Comparison of ENCODE assay signal across 10 mouse cellular contexts in genomic region chr7:73855489-73855888, GRCm38 (mm10).
DNase-seq lines count a peak whose midpoint lies in the region; ATAC-seq and TF ChIP-seq lines count a peak whose summit lies in the region.
"Had no signal": no experiment of that assay in that cellular context is flagged by ENCODE, and none has a peak within 500 bp of the region (broad histone marks: within the 10 kb centered on the region; RNA-seq: fewer than 3 reads in every experiment).

No protein-coding gene starts in this region.

- ATAC-seq in heart, embryonic 11.5 days (replicated peaks; ENCODE audit: insufficient number of reproducible peaks, low FRiP score, low TSS enrichment): no peak
- no peak for ATAC-seq in embryonic facial prominence, embryonic 14.5 days (ENCODE audit: low read depth)
- no peak for ATAC-seq in monocyte, adult 5-6 weeks (replicated peaks; ENCODE audit: insufficient number of reproducible peaks, low FRiP score, low TSS enrichment, poor library complexity, severe bottlenecking)

- no peaks in the 10 kb centered on the region for H3K36me3 ChIP-seq in heart, embryonic 11.5 days (ENCODE audit: control insufficient read depth, insufficient read depth, low read length)
- H3K36me3 ChIP-seq in C2C12 (ENCODE audit: control insufficient read depth, insufficient read depth): no peaks in the 10 kb centered on the region
- H3K36me3 ChIP-seq in embryonic facial prominence, embryonic 14.5 days (ENCODE audit: control insufficient read depth, insufficient read depth, low read length): no peaks in the 10 kb centered on the region
- H3K36me3 ChIP-seq: embryonic facial prominence, embryonic 13.5 days; liver, embryonic 13.5 days had no signal

- no peak overlapping the region for H3ac ChIP-seq in C2C12 (ENCODE audit: control insufficient read depth, insufficient read length, low read depth)

- H3K27me3 ChIP-seq in heart, embryonic 11.5 days (ENCODE audit: control insufficient read depth, insufficient read depth, low read length): no peaks in the 10 kb centered on the region
- H3K27me3 ChIP-seq in C2C12 (ENCODE audit: control insufficient read depth, insufficient read depth, insufficient read length): no peaks in the 10 kb centered on the region
- H3K27me3 ChIP-seq in embryonic facial prominence, embryonic 14.5 days (replicated peaks; ENCODE audit: control insufficient read depth, insufficient read depth, low read length): no peaks in the 10 kb centered on the region
- H3K27me3 ChIP-seq: embryonic facial prominence, embryonic 13.5 days; liver, embryonic 13.5 days had no signal

- no peaks in the 10 kb centered on the region for H3K4me1 ChIP-seq in heart, embryonic 11.5 days (ENCODE audit: control insufficient read depth, insufficient read depth, low read length)
- H3K4me1 ChIP-seq in embryonic facial prominence, embryonic 14.5 days (ENCODE audit: control insufficient read depth, insufficient read depth, low read length): no peaks in the 10 kb centered on the region
- H3K4me1 ChIP-seq: embryonic facial prominence, embryonic 13.5 days; liver, embryonic 13.5 days had no signal

- no peak overlapping the region for H3K4me3 ChIP-seq in heart, embryonic 11.5 days (ENCODE audit: low read depth, low read length)
- no peak overlapping the region for H3K4me3 ChIP-seq in C2C12 (ENCODE audit: insufficient read depth, poor library complexity, severe bottlenecking)
- H3K4me3 ChIP-seq in embryonic facial prominence, embryonic 14.5 days (ENCODE audit: low read depth, low read length): no peak overlapping the region
- H3K4me3 ChIP-seq: embryonic facial prominence, embryonic 13.5 days; liver, embryonic 13.5 days had no signal

- 41% methylated on average over 4 of the region's 4 CpGs for WGBS in heart, embryonic 11.5 days (ENCODE audit: insufficient replicate concordance)
- 44% methylated on average over 4 of the region's 4 CpGs for WGBS in embryonic facial prominence, embryonic 14.5 days

- H3K79me3 ChIP-seq in C2C12 (ENCODE audit: low read depth): no peaks in the 10 kb centered on the region

- peak; percentile 10 for TF ChIP-seq CTCF in C2C12 (IDR thresholded peaks at IDR 0.05; ENCODE audit: control insufficient read depth, insufficient read depth, insufficient read length)

- H3K9me3 ChIP-seq in heart, embryonic 11.5 days (replicated peaks; ENCODE audit: control insufficient read depth, low read length): no peaks in the 10 kb centered on the region
- H3K9me3 ChIP-seq in embryonic facial prominence, embryonic 14.5 days (ENCODE audit: control insufficient read depth, low read length): no peaks in the 10 kb centered on the region
- H3K9me3 ChIP-seq: embryonic facial prominence, embryonic 13.5 days; liver, embryonic 13.5 days had no signal

- DNase-seq in heart, postnatal 14 days: peak; percentile 19 to 62
- DNase-seq in ZHBTc4 (ENCODE audit: low read depth, low spot score): peak; percentile 72
- peak; percentile 19 for DNase-seq in embryonic facial prominence, embryonic 14.5 days (ENCODE audit: low spot score)
- DNase-seq in left cerebral cortex, adult 18-20 months (ENCODE audit: low spot score in 2 of 2): peak; percentile 23 to 56
- DNase-seq in ovary, postnatal 14 days (ENCODE audit: low spot score): peak; percentile 22
- DNase-seq: liver, embryonic 13.5 days had no signal

- intact Hi-C loops in heart, postnatal 14 days (cut with DNase I): loop anchor here (2.0 to 5.0 kb wide), 2 partner anchors 201 to 497 kb away; no protein-coding TSS in a partner anchor

- no peak overlapping the region for H3K27ac ChIP-seq in heart, embryonic 11.5 days (ENCODE audit: low read depth, low read length)
- no peak overlapping the region for H3K27ac ChIP-seq in embryonic facial prominence, embryonic 14.5 days (replicated peaks; ENCODE audit: low read depth, low read length)
- H3K27ac ChIP-seq: embryonic facial prominence, embryonic 13.5 days; liver, embryonic 13.5 days had no signal

- H3K79me2 ChIP-seq in C2C12 (ENCODE audit: control insufficient read depth, insufficient read depth): no peaks in the 10 kb centered on the region

- H3K9ac ChIP-seq in heart, embryonic 11.5 days (ENCODE audit: low read depth, low read length): no peak overlapping the region
- no peak overlapping the region for H3K9ac ChIP-seq in embryonic facial prominence, embryonic 14.5 days (ENCODE audit: low read depth, low read length)
- H3K9ac ChIP-seq: embryonic facial prominence, embryonic 13.5 days; liver, embryonic 13.5 days had no signal

- H3K4me2 ChIP-seq in heart, embryonic 11.5 days: no peak overlapping the region
- H3K4me2 ChIP-seq in embryonic facial prominence, embryonic 14.5 days (ENCODE audit: low read depth, low read length): no peak overlapping the region
- H3K4me2 ChIP-seq: embryonic facial prominence, embryonic 13.5 days; liver, embryonic 13.5 days had no signal

TF ChIP-seq in C2C12, 6 proteins besides CTCF, POLR2A, EP300 and RAD21:
- no peak for TF ChIP-seq MAX (IDR thresholded peaks at IDR 0.05)
- no peak for TF ChIP-seq MYOG (IDR thresholded peaks at IDR 0.05; ENCODE audit: control insufficient read depth, extremely low read depth, insufficient read length)
- TF ChIP-seq CEBPB (IDR thresholded peaks at IDR 0.05; ENCODE audit: low read depth): no peak
- TF ChIP-seq MYOD1 (IDR thresholded peaks at IDR 0.05; ENCODE audit: control insufficient read depth, insufficient read length, low read depth): no peak
- TF ChIP-seq USF1 (IDR thresholded peaks at IDR 0.05; ENCODE audit: low read depth): no peak
- TF ChIP-seq FOSL1 (IDR thresholded peaks at IDR 0.05; ENCODE audit: insufficient read depth, low read length, poor library complexity, severe bottlenecking): no peak

Comparison
In these comparisons a context has a peak if more than half of its experiments do, and no peak if none do; other contexts are left out.
1. DNase-seq: peak in every context shown above with its lines; median percentile 72 in ZHBTc4; 40 in heart, postnatal 14 days; 40 in left cerebral cortex, adult 18-20 months; 22 in ovary, postnatal 14 days; 19 in embryonic facial prominence, embryonic 14.5 days.